Mouse (Mus musculus): ENCODE results near the gene Trnau1ap. TPM values are rescaled to one million over a fixed set of nuclear protein-coding genes. Genes with fewer than 3 reads are reported as not detected.

The Trnau1ap gene
- 80.1 and 80.5 TPM in 2 replicates for polyA plus RNA-seq (2016; fragmentation: Nextera tagmentation; extraction: Ambion mirVana)

GRCm38 (mm10) chr4:132329115-132329834 lies at the start of gene Trnau1ap:
Trnau1ap (minus strand) TSS chr4:132329538.
- ATAC-seq (ENCODE audit: insufficient number of reproducible peaks, insufficient read depth, low FRiP score, low TSS enrichment): peak; percentile 93
- WGBS: under 1% methylated on average over 52 of the region's 52 CpGs
- H3K4me3 ChIP-seq: peak within 1 kb of the TSS; percentile 78
- peaks cover 44% of the 10 kb centered on the region for H3K36me3 ChIP-seq
- H3K27ac ChIP-seq: peak within 1 kb of the TSS; percentile 87
- H3K4me2 ChIP-seq (replicated peaks): peak within 1 kb of the TSS; percentile 72
- H3K9ac ChIP-seq: peak within 1 kb of the TSS; percentile 87
- H3K9me3 ChIP-seq: no peaks in the 10 kb centered on the region
- H3K4me1 ChIP-seq: peaks cover 10% of the 10 kb centered on the region
- no peaks in the 10 kb centered on the region for H3K27me3 ChIP-seq

GRCm38 (mm10) chr4:132373820-132374219 lies 44.5 kb upstream of the Trnau1ap start:
- Histone ChIP-seq H3K27me3 (no peaks in the 10 kb centered on the region), H3K9me3 (no peaks in the 10 kb centered on the region), H3K27ac (no peak overlapping the region), H3K4me1 (no peaks in the 10 kb centered on the region), H3K4me2 (replicated peaks) (no peak overlapping the region), H3K36me3 (peaks cover 68% of the 10 kb centered on the region), H3K9ac (no peak overlapping the region), H3K4me3 (no peak overlapping the region)
- no peak for ATAC-seq (ENCODE audit: insufficient number of reproducible peaks, insufficient read depth, low FRiP score, low TSS enrichment)
- WGBS: 92% methylated on average over 1 of the region's 1 CpGs

- Histone ChIP-seq H3K27me3 (no peaks in the 10 kb centered on the region), H3K4me2 (replicated peaks) (no peak overlapping the region), H3K9ac (no peak overlapping the region), H3K27ac (no peak overlapping the region), H3K4me1 (no peaks in the 10 kb centered on the region), H3K4me3 (no peak overlapping the region), H3K36me3 (peaks cover 80% of the 10 kb centered on the region), H3K9me3 (no peaks in the 10 kb centered on the region)
- 76% methylated on average over 8 of the region's 8 CpGs for WGBS
- ATAC-seq (ENCODE audit: insufficient number of reproducible peaks, insufficient read depth, low FRiP score, low TSS enrichment): no peak
Measured at GRCm38 (mm10) chr4:132369953-132370750, 40.8 kb upstream of the Trnau1ap start.

- Histone ChIP-seq H3K4me1 (no peaks in the 10 kb centered on the region), H3K27me3 (no peaks in the 10 kb centered on the region), H3K27ac (no peak overlapping the region), H3K9me3 (no peaks in the 10 kb centered on the region), H3K36me3 (peaks cover 89% of the 10 kb centered on the region), H3K4me2 (replicated peaks) (no peak overlapping the region), H3K4me3 (no peak overlapping the region), H3K9ac (no peak overlapping the region)
- WGBS: 90% methylated on average over 18 of the region's 18 CpGs
- ATAC-seq (ENCODE audit: insufficient number of reproducible peaks, insufficient read depth, low FRiP score, low TSS enrichment): no peak
Measured at GRCm38 (mm10) chr4:132367480-132368201, 38.3 kb upstream of the Trnau1ap start.

GRCm38 (mm10) chr4:132365450-132366060 lies 36.2 kb upstream of the Trnau1ap start:
- H3K9ac ChIP-seq: no peak overlapping the region
- peaks cover 86% of the 10 kb centered on the region for H3K36me3 ChIP-seq
- 58% methylated on average over 13 of the region's 13 CpGs for WGBS
- no peak overlapping the region for H3K27ac ChIP-seq
- H3K4me2 ChIP-seq (replicated peaks): no peak overlapping the region
- ATAC-seq (ENCODE audit: insufficient number of reproducible peaks, insufficient read depth, low FRiP score, low TSS enrichment): no peak
- H3K27me3 ChIP-seq: no peaks in the 10 kb centered on the region
- no peaks in the 10 kb centered on the region for H3K4me1 ChIP-seq
- H3K4me3 ChIP-seq: no peak overlapping the region
- H3K9me3 ChIP-seq: no peaks in the 10 kb centered on the region

GRCm38 (mm10) chr4:132363487-132363886 lies 34.1 kb upstream of the Trnau1ap start:
- H3K36me3 ChIP-seq: peaks cover 85% of the 10 kb centered on the region

GRCm38 (mm10) chr4:132359510-132359909 lies 30.2 kb upstream of the Trnau1ap start:
- no peak for ATAC-seq (ENCODE audit: insufficient number of reproducible peaks, insufficient read depth, low FRiP score, low TSS enrichment)
- no peak overlapping the region for H3K4me3 ChIP-seq
- no peak overlapping the region for H3K9ac ChIP-seq
- no peaks in the 10 kb centered on the region for H3K9me3 ChIP-seq
- H3K27ac ChIP-seq: no peak overlapping the region
- no peaks in the 10 kb centered on the region for H3K4me1 ChIP-seq
- H3K27me3 ChIP-seq: no peaks in the 10 kb centered on the region
- H3K36me3 ChIP-seq: peaks cover 71% of the 10 kb centered on the region
- 93% methylated on average over 4 of the region's 4 CpGs for WGBS
- H3K4me2 ChIP-seq (replicated peaks): no peak overlapping the region

More at GRCm38 (mm10) chr4:132363487-132363886, 34.1 kb upstream of the Trnau1ap start:
- Histone ChIP-seq H3K9ac (no peak overlapping the region), H3K9me3 (no peaks in the 10 kb centered on the region), H3K4me3 (no peak overlapping the region), H3K4me2 (replicated peaks) (no peak overlapping the region), H3K27me3 (no peaks in the 10 kb centered on the region), H3K4me1 (no peaks in the 10 kb centered on the region), H3K27ac (no peak overlapping the region)
- WGBS: 96% methylated on average over 11 of the region's 11 CpGs
- no peak for ATAC-seq (ENCODE audit: insufficient number of reproducible peaks, insufficient read depth, low FRiP score, low TSS enrichment)

- ATAC-seq (ENCODE audit: insufficient number of reproducible peaks, insufficient read depth, low FRiP score, low TSS enrichment): no peak
- no peak overlapping the region for H3K27ac ChIP-seq
- no peak overlapping the region for H3K4me3 ChIP-seq
- 34% methylated on average over 12 of the region's 12 CpGs for WGBS
- no peak overlapping the region for H3K9ac ChIP-seq
- no peaks in the 10 kb centered on the region for H3K9me3 ChIP-seq
- peaks cover 15% of the 10 kb centered on the region; the same call in 1 of the 2 replicates for H3K4me1 ChIP-seq
- no peak overlapping the region for H3K4me2 ChIP-seq (replicated peaks)
- H3K36me3 ChIP-seq: peaks cover 45% of the 10 kb centered on the region
- H3K27me3 ChIP-seq: no peaks in the 10 kb centered on the region
Measured at GRCm38 (mm10) chr4:132356170-132356569, 26.8 kb upstream of the Trnau1ap start.

- H3K36me3 ChIP-seq: peaks cover 40% of the 10 kb centered on the region
- peaks cover 15% of the 10 kb centered on the region; the same call in 1 of the 2 replicates for H3K4me1 ChIP-seq
- no peak for ATAC-seq (ENCODE audit: insufficient number of reproducible peaks, insufficient read depth, low FRiP score, low TSS enrichment)
- no peak overlapping the region for H3K9ac ChIP-seq
- 89% methylated on average over 3 of the region's 3 CpGs for WGBS
- H3K4me2 ChIP-seq (replicated peaks): no peak overlapping the region
- no peaks in the 10 kb centered on the region for H3K9me3 ChIP-seq
- H3K27ac ChIP-seq: no peak overlapping the region
- no peak overlapping the region for H3K4me3 ChIP-seq
- H3K27me3 ChIP-seq: no peaks in the 10 kb centered on the region
Measured at GRCm38 (mm10) chr4:132355403-132355802, 26.1 kb upstream of the Trnau1ap start.

- peaks cover 33% of the 10 kb centered on the region for H3K36me3 ChIP-seq
- no peaks in the 10 kb centered on the region for H3K27me3 ChIP-seq
- H3K4me1 ChIP-seq: peaks cover 15% of the 10 kb centered on the region; the same call in 1 of the 2 replicates
- no peak overlapping the region for H3K9ac ChIP-seq
- no peak overlapping the region for H3K27ac ChIP-seq
- no peak for ATAC-seq (ENCODE audit: insufficient number of reproducible peaks, insufficient read depth, low FRiP score, low TSS enrichment)
- H3K4me2 ChIP-seq (replicated peaks): no peak overlapping the region
- H3K9me3 ChIP-seq: no peaks in the 10 kb centered on the region
- no peak overlapping the region for H3K4me3 ChIP-seq
- 92% methylated on average over 4 of the region's 4 CpGs for WGBS
Measured at GRCm38 (mm10) chr4:132354571-132354970, 25.2 kb upstream of the Trnau1ap start.

- peaks cover 24% of the 10 kb centered on the region for H3K36me3 ChIP-seq
- ATAC-seq (ENCODE audit: insufficient number of reproducible peaks, insufficient read depth, low FRiP score, low TSS enrichment): peak; percentile 93
- no peaks in the 10 kb centered on the region for H3K27me3 ChIP-seq
- H3K4me3 ChIP-seq: peak within 1 kb of the TSS; percentile 76
- H3K27ac ChIP-seq: peak within 1 kb of the TSS; percentile 95
- peak within 1 kb of the TSS; percentile 88 for H3K4me2 ChIP-seq (replicated peaks)
- under 1% methylated on average over 31 of the region's 31 CpGs for WGBS
- no peaks in the 10 kb centered on the region for H3K9me3 ChIP-seq
- peak within 1 kb of the TSS; percentile 81 for H3K9ac ChIP-seq
- H3K4me1 ChIP-seq: peaks cover 15% of the 10 kb centered on the region; the same call in 1 of the 2 replicates
Measured at GRCm38 (mm10) chr4:132353481-132353885, 24.1 kb upstream of the Trnau1ap start, which contains the start of gene Rcc1. Rcc1 (minus strand) TSS chr4:132353605.

All from embryonic facial prominence, embryonic 12.5 days (tissue).